Mouse (Mus musculus): ENCODE measurements at regions not wholly inside any gene's neighbourhood (a gene's known extent, or its start where the extent isn't known, plus 50 kb on each side); places are given as distances from the start of the nearest gene placed in this dataset.

GRCm38 (mm10) chr2:46366135-46366485, 1248.9 kb upstream of the Zeb2 start:
- ATAC-seq (replicated peaks; ENCODE audit: poor library complexity, severe bottlenecking): no peak

GRCm38 (mm10) chr2:46365428-46366134, 1248.4 kb upstream of the Zeb2 start:
- peak; percentile 59 for ATAC-seq (replicated peaks; ENCODE audit: poor library complexity, severe bottlenecking)

- ATAC-seq (replicated peaks; ENCODE audit: poor library complexity, severe bottlenecking): peak; percentile 88
Measured at GRCm38 (mm10) chr2:46360049-46360712, 1243.0 kb upstream of the Zeb2 start.

GRCm38 (mm10) chr2:46358225-46358624, 1241.0 kb upstream of the Zeb2 start:
- no peak for ATAC-seq (replicated peaks; ENCODE audit: poor library complexity, severe bottlenecking)

GRCm38 (mm10) chr2:46356651-46357050, 1239.5 kb upstream of the Zeb2 start:
- no peak for ATAC-seq (replicated peaks; ENCODE audit: poor library complexity, severe bottlenecking)

- ATAC-seq (replicated peaks; ENCODE audit: poor library complexity, severe bottlenecking): no peak
Measured at GRCm38 (mm10) chr2:46340694-46341093, 1223.5 kb upstream of the Zeb2 start.

- no peak for ATAC-seq (replicated peaks; ENCODE audit: poor library complexity, severe bottlenecking)
Measured at GRCm38 (mm10) chr2:46316666-46317065, 1199.5 kb upstream of the Zeb2 start.

- ATAC-seq (replicated peaks; ENCODE audit: poor library complexity, severe bottlenecking): no peak
Measured at GRCm38 (mm10) chr2:46315243-46315642, 1198.0 kb upstream of the Zeb2 start.

GRCm38 (mm10) chr2:46307582-46308153, 1190.5 kb upstream of the Zeb2 start:
- ATAC-seq (replicated peaks; ENCODE audit: poor library complexity, severe bottlenecking): no peak

GRCm38 (mm10) chr2:46302627-46303026, 1185.4 kb upstream of the Zeb2 start:
- ATAC-seq (replicated peaks; ENCODE audit: poor library complexity, severe bottlenecking): peak; percentile 52; the same call in 1 of the 2 replicates

GRCm38 (mm10) chr2:46297274-46297843, 1180.2 kb upstream of the Zeb2 start:
- ATAC-seq (replicated peaks; ENCODE audit: poor library complexity, severe bottlenecking): no peak

GRCm38 (mm10) chr2:46283929-46284598, 1166.9 kb upstream of the Zeb2 start:
- no peak for ATAC-seq (replicated peaks; ENCODE audit: poor library complexity, severe bottlenecking)

GRCm38 (mm10) chr2:46280822-46281221, 1163.6 kb upstream of the Zeb2 start:
- no peak for ATAC-seq (replicated peaks; ENCODE audit: poor library complexity, severe bottlenecking)

GRCm38 (mm10) chr2:46261618-46262017, 1144.4 kb upstream of the Zeb2 start:
- ATAC-seq (replicated peaks; ENCODE audit: poor library complexity, severe bottlenecking): no peak

GRCm38 (mm10) chr2:46251562-46251961, 1134.4 kb upstream of the Zeb2 start:
- ATAC-seq (replicated peaks; ENCODE audit: poor library complexity, severe bottlenecking): peak; percentile 67

- peak; percentile 95 for ATAC-seq (replicated peaks; ENCODE audit: poor library complexity, severe bottlenecking)
Measured at GRCm38 (mm10) chr2:46245717-46246116, 1128.5 kb upstream of the Zeb2 start.

- no peak; the same call in 1 of the 2 replicates for ATAC-seq (replicated peaks; ENCODE audit: poor library complexity, severe bottlenecking)
Measured at GRCm38 (mm10) chr2:46244697-46245096, 1127.5 kb upstream of the Zeb2 start.

- ATAC-seq (replicated peaks; ENCODE audit: poor library complexity, severe bottlenecking): no peak
Measured at GRCm38 (mm10) chr2:46242806-46243205, 1125.6 kb upstream of the Zeb2 start.

GRCm38 (mm10) chr2:46239874-46240273, 1122.7 kb upstream of the Zeb2 start:
- ATAC-seq (replicated peaks; ENCODE audit: poor library complexity, severe bottlenecking): no peak

GRCm38 (mm10) chr2:46230791-46231450, 1113.7 kb upstream of the Zeb2 start:
- no peak for ATAC-seq (replicated peaks; ENCODE audit: poor library complexity, severe bottlenecking)

Measured in granulocyte monocyte progenitor cell, adult 5-6 weeks (primary cell).